Mouse (Mus musculus) lung, postnatal 0 days (tissue): ENCODE measurements around the gene Sox5. TPM values are rescaled to one million over a fixed set of nuclear protein-coding genes. Genes with fewer than 3 reads are reported as not detected.

Experiments
- ATAC-seq: fragments of 200-750 bp; cut with Nextera tagmentation; 2 replicates; pipeline ENCODE4 v1.8.0; 2017; ENCODE audit warnings: moderate library complexity
- DNase-seq: peaks from one replicate; pipeline ENCODE4 v3.0.0-alpha.2; 2016; ENCODE audit warnings: low spot score
- H3K27ac ChIP-seq: fragments of 300-500 bp; sonication (generic); 2 replicates; pipeline ENCODE4 v1.5.1; 2014; ENCODE audit warnings: antibody characterized with exemption, mild to moderate bottlenecking, low read length, mixed read lengths
- H3K27me3 ChIP-seq: fragments of 300-500 bp; sonication (generic); replicated peaks from 2 replicates; pipeline ENCODE4 v1.6.1; 2014; ENCODE audit warnings: low read length, mixed read lengths; ENCODE audit not compliant: insufficient read depth
- H3K36me3 ChIP-seq: fragments of 300-500 bp; sonication (generic); 2 replicates; pipeline ENCODE4 v1.6.1; 2014; ENCODE audit warnings: low read length, mixed read lengths; ENCODE audit not compliant: insufficient read depth
- H3K4me1 ChIP-seq: fragments of 300-500 bp; sonication (generic); 2 replicates; pipeline ENCODE4 v1.6.1; 2014; ENCODE audit warnings: antibody characterized with exemption, low read depth, low read length, mixed read lengths; ENCODE audit not compliant: insufficient read depth
- H3K4me2 ChIP-seq: fragments of 300-500 bp; sonication (generic); replicated peaks from 2 replicates; pipeline ENCODE4 v1.6.1; 2014; ENCODE audit warnings: low read depth, mild to moderate bottlenecking, low read length, moderate library complexity, mixed read lengths
- H3K4me3 ChIP-seq: fragments of 300-500 bp; sonication (generic); 2 replicates; pipeline ENCODE4 v1.5.1; 2014; ENCODE audit warnings: low read depth, low read length
- H3K9ac ChIP-seq: fragments of 300-500 bp; sonication (generic); replicated peaks from 2 replicates; pipeline ENCODE4 v1.6.1; 2014; ENCODE audit warnings: low read depth, mild to moderate bottlenecking
- H3K9me3 ChIP-seq: fragments of 300-500 bp; sonication (generic); 2 replicates; pipeline ENCODE4 v1.6.1; 2016; ENCODE audit warnings: low read length, mixed read lengths
- CTCF ChIP-seq: IDR thresholded peaks from 2 replicates; pipeline ENCODE4 v1.5.1; 2016; ENCODE audit warnings: antibody characterized with exemption, mild to moderate bottlenecking
- EP300 ChIP-seq: IDR thresholded peaks from 2 replicates; pipeline ENCODE4 v1.6.1; 2016; ENCODE audit warnings: antibody characterized with exemption, mild to moderate bottlenecking, control low read depth
- WGBS: fragments of 180-500 bp; shearing (Covaris S2); extraction: QIAGEN DNeasy Blood & Tissue Kit; methylation state at CpG from one replicate; pipeline ENCODE4 v1.1.7; 2014; 5-methylcytosine and 5-hydroxymethylcytosine counted together
- polyA plus RNA-seq: library from polyadenylated mRNA; unstranded; fragments of >200 nt; fragmentation: Nextera tagmentation; extraction: Ambion mirVana; gene quantifications from 2 replicates; pipeline ENCODE4 v1.2.1, GENCODE M21; 2015

Gene Sox5
- polyA plus RNA-seq, 1 experiment from 2014 or later: 9.8 TPM

DNA sequence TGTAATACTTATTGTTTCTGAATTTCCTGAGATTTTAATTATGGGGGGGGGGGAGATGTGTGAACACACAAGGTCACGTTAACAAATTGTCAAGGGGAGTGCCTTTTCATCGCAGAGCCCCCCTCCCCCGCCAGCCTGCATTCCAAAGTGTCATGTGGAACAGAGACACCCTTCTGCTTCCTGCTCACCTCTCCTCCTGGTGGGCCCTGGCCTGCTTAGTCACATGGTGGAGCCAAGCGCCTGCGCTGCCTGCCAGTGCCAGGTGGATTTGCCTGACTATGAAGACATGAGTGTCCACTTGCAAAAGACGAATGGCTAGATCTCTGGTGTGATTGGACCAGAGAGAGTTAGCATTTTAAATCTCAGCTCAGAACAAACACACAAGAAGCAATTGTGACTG, 462.1 kb downstream of the Sox5 start:
- H3K9me3 ChIP-seq: no peaks in the 10 kb centered on the region
- no peak overlapping the region for H3K9ac ChIP-seq
- TF ChIP-seq CTCF (no peak), EP300 (no peak)
- no peak overlapping the region for H3K4me3 ChIP-seq
- ATAC-seq (no peak), DNase-seq (no peak)
- H3K36me3 ChIP-seq: no peaks in the 10 kb centered on the region
- no peaks in the 10 kb centered on the region for H3K4me1 ChIP-seq
- H3K27me3 ChIP-seq: no peaks in the 10 kb centered on the region
- H3K27ac ChIP-seq: no peak overlapping the region
- H3K4me2 ChIP-seq: no peak overlapping the region
- 47% methylated on average over 6 of the region's 6 CpGs for WGBS

GRCm38 (mm10) chr6:144312781-144313754, 468.7 kb downstream of the Sox5 start:
- Histone ChIP-seq H3K4me3 (no peak overlapping the region), H3K36me3 (no peaks in the 10 kb centered on the region), H3K27me3 (no peaks in the 10 kb centered on the region), H3K9me3 (no peaks in the 10 kb centered on the region), H3K4me2 (no peak overlapping the region), H3K27ac (no peak overlapping the region), H3K9ac (no peak overlapping the region), H3K4me1 (no peaks in the 10 kb centered on the region)
- no peak for DNase-seq
- ATAC-seq: no peak
- no peak for TF ChIP-seq CTCF
- TF ChIP-seq EP300: no peak
- 75% methylated on average over 17 of the region's 17 CpGs for WGBS

DNA sequence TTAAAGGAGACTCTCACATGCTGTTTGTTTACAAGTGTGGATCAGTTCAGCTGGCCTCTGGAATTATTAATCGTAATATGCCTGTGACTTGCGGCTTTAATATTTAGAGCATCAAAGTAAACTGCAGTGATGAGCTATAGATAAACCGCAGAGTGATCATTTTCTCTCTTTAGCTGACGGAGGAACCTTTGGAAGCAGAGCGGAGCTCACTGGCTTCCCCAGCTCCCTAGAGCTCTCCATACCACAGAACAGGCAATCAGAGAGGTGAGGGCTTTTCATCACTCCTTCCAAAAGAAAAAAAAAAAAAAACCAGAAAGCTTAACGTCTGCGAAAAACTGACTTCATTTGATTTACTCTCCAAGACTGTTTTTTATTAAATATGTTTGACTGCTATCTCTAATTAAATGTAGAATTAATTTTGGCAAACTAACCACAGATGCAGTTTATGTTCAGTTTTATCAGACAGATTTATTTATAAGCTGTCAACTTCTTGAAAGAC, 469.4 kb downstream of the Sox5 start:
- Histone ChIP-seq H3K4me2 (no peak overlapping the region), H3K9ac (no peak overlapping the region), H3K27ac (no peak overlapping the region), H3K36me3 (no peaks in the 10 kb centered on the region), H3K4me3 (no peak overlapping the region), H3K4me1 (no peaks in the 10 kb centered on the region), H3K9me3 (no peaks in the 10 kb centered on the region), H3K27me3 (no peaks in the 10 kb centered on the region)
- WGBS: 61% methylated on average over 7 of the region's 7 CpGs
- TF ChIP-seq EP300 (no peak), CTCF (no peak)
- no peak for DNase-seq
- no peak for ATAC-seq

GRCm38 (mm10) chr6:144311754-144312153, 470.0 kb downstream of the Sox5 start:
- ATAC-seq (no peak), DNase-seq (no peak)
- H3K27ac ChIP-seq: no peak overlapping the region
- no peak overlapping the region for H3K4me3 ChIP-seq
- H3K4me2 ChIP-seq: no peak overlapping the region
- H3K9me3 ChIP-seq: no peaks in the 10 kb centered on the region
- TF ChIP-seq CTCF (no peak), EP300 (no peak)
- no peaks in the 10 kb centered on the region for H3K4me1 ChIP-seq
- H3K9ac ChIP-seq: no peak overlapping the region
- WGBS: 55% methylated on average over 4 of the region's 4 CpGs
- no peaks in the 10 kb centered on the region for H3K36me3 ChIP-seq
- H3K27me3 ChIP-seq: no peaks in the 10 kb centered on the region

DNA sequence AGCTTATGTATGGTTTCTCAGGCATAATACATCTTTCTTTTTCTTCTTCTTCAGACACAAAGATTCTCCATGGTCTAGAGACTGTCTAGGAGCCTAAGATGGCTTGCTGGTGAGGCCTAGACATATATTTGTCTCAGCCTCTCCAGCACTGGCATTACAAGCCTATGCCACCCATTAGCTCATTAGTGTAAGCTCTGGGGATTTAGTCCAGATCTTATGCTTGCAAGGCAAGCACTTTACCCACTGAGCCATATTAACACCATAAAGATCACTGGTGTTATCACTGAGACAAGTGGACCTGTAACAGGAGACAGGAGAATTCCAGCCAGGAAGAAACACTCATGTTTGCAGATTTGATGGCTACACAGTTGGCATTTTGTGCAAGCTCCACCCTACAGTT, 472.6 kb downstream of the Sox5 start:
- no peak for ATAC-seq
- Histone ChIP-seq H3K27ac (no peak overlapping the region), H3K9ac (no peak overlapping the region), H3K4me1 (no peaks in the 10 kb centered on the region), H3K27me3 (no peaks in the 10 kb centered on the region), H3K4me2 (no peak overlapping the region), H3K36me3 (no peaks in the 10 kb centered on the region), H3K4me3 (no peak overlapping the region), H3K9me3 (no peaks in the 10 kb centered on the region)
- DNase-seq: no peak
- TF ChIP-seq EP300: no peak
- TF ChIP-seq CTCF: no peak

DNA sequence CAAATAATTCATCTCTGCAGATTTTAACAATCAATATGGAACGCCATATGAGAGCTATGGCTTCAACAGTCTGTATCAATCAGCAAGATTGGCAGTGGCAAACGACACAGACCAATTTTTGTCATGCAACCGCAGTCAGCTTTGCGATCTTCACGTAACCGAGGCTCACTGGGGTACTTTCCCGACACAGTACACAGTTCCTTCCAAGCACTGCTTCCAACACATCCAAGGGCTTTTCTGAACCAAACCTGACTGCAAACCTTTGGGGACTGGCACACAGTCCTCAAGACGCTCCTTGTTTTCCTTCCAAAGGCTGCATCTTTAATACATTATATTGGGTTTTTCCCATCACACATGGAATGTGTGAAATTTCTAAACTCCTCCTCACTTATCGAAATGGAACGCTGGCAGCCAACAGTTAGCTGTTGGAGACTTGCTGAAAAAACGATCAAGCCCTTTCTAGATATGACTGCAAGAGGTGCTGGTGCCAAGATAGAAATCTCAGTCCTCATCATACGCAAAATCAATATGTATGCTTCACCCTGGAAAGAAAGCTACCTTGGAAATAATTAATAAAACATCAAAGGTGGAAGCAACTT, 474.1 kb downstream of the Sox5 start:
- 91% methylated on average over 12 of the region's 12 CpGs for WGBS
- no peak for ATAC-seq

More for the DNA sequence above, 474.1 kb downstream of the Sox5 start:
- Histone ChIP-seq H3K27ac (no peak overlapping the region), H3K27me3 (no peaks in the 10 kb centered on the region), H3K36me3 (no peaks in the 10 kb centered on the region), H3K9me3 (no peaks in the 10 kb centered on the region), H3K4me1 (no peaks in the 10 kb centered on the region), H3K9ac (no peak overlapping the region), H3K4me2 (no peak overlapping the region), H3K4me3 (no peak overlapping the region)
- DNase-seq: no peak
- TF ChIP-seq EP300 (no peak), CTCF (no peak)
